Mouse (Mus musculus) heart, embryonic 10.5 days (tissue): ENCODE data around the gene Fam83g. TPM values are rescaled to one million over a fixed set of nuclear protein-coding genes. Genes with fewer than 3 reads are reported as not detected.

Experiments
- DNase-seq: peaks from one replicate; pipeline ENCODE4 v3.0.0-alpha.2; 2017; ENCODE audit warnings: low spot score
- H3K27ac ChIP-seq: fragments of 300-500 bp; sonication (generic); 2 replicates; pipeline ENCODE4 v1.5.1; 2016; ENCODE audit warnings: mild to moderate bottlenecking
- H3K27me3 ChIP-seq: fragments of 300-500 bp; sonication (generic); 2 replicates; pipeline ENCODE4 v1.6.1; 2016; ENCODE audit warnings: mild to moderate bottlenecking; ENCODE audit not compliant: poor library complexity, insufficient read depth, severe bottlenecking
- H3K36me3 ChIP-seq: fragments of 300-500 bp; sonication (generic); 2 replicates; pipeline ENCODE4 v1.6.1; 2016; ENCODE audit warnings: mild to moderate bottlenecking, moderate library complexity
- H3K4me1 ChIP-seq: fragments of 300-500 bp; sonication (generic); 2 replicates; pipeline ENCODE4 v1.6.1; 2016; ENCODE audit warnings: mild to moderate bottlenecking
- H3K4me3 ChIP-seq: fragments of 300-500 bp; sonication (generic); 2 replicates; pipeline ENCODE4 v1.5.1; 2016; ENCODE audit warnings: mild to moderate bottlenecking, moderate library complexity
- H3K9me3 ChIP-seq: fragments of 300-500 bp; sonication (generic); 2 replicates; pipeline ENCODE4 v1.6.1; 2016; ENCODE audit warnings: mild to moderate bottlenecking, moderate library complexity
- WGBS: fragments of 180-500 bp; shearing (Covaris S2); methylation state at CpG from one replicate; pipeline ENCODE4 v1.1.7; 2016; 5-methylcytosine and 5-hydroxymethylcytosine counted together
- polyA plus RNA-seq: library from polyadenylated mRNA; unstranded; fragments of >200 nt; fragmentation: Nextera tagmentation; extraction: Ambion mirVana; gene quantifications from 2 replicates; pipeline ENCODE4 v1.2.1, GENCODE M21; 2016

The Fam83g gene
- polyA plus RNA-seq, 1 experiment from 2014 or later, result 3.2 TPM

DNA sequence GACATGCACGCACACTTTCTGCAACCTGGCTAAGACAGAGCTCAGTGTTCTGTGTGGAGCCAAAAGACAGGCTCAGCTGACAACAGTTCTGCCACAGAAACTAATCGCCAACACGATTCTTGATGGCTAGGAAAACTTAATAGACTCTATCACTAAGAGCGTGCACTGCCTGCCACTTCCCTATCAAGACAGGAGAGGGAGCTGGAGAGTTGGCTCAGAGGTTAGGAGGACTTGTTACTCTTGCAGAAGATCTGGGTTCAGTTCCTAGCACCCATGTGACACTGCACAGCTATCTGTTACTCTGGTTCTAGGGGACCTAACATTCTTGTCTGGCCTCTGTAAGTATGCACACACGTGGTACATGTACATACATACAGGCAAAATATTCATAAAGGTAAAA, 67.7 kb downstream of the Fam83g start:
- no peaks in the 10 kb centered on the region for H3K27me3 ChIP-seq
- WGBS, result 83% methylated on average over 5 of the region's 5 CpGs
- no peak for DNase-seq
- H3K4me1 ChIP-seq, result no peaks in the 10 kb centered on the region
- H3K4me3 ChIP-seq, result no peak overlapping the region
- no peak overlapping the region for H3K27ac ChIP-seq
- H3K9me3 ChIP-seq, result no peaks in the 10 kb centered on the region
- peaks cover 81% of the 10 kb centered on the region for H3K36me3 ChIP-seq

DNA sequence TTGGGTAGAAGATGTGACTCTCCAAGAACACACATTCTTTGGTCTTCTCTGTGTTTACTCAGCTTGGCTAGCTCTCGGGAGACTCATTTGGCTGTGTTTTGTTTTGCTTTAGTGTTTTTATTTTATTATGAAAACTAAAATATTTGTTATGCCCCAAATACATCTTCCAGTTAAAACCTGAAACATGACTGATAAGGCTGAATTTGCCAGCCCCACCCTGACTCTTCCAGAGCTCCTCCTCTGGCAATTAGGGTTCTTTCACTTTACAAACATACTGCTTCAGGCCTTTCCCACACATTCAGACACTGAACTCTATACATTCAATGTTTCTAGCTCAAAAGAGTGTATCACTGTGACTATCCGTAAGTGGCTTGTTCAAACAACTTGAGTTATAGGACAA, 73.3 kb downstream of the Fam83g start:
- 80% methylated on average over 2 of the region's 2 CpGs for WGBS
- H3K36me3 ChIP-seq, result peaks cover 42% of the 10 kb centered on the region
- DNase-seq, result no peak

More for the DNA sequence above, 73.3 kb downstream of the Fam83g start:
- peaks cover 7% of the 10 kb centered on the region; the same call in 1 of the 2 replicates for H3K4me1 ChIP-seq
- no peaks in the 10 kb centered on the region for H3K27me3 ChIP-seq
- no peak overlapping the region for H3K4me3 ChIP-seq
- no peak overlapping the region for H3K27ac ChIP-seq
- H3K9me3 ChIP-seq, result no peaks in the 10 kb centered on the region

Other genes starting within 250 kb of the Fam83g start
- 0.10 and 0.77 TPM in 2 replicates for gene Rnf112, start 230.0 kb upstream of the Fam83g start, polyA plus RNA-seq
- gene Mfap4, start 198.7 kb upstream of the Fam83g start, polyA plus RNA-seq, result 22.7 and 67.8 TPM in 2 replicates
- 42.7 and 49.1 TPM in 2 replicates for gene Mapk7, start 189.7 kb upstream of the Fam83g start, polyA plus RNA-seq
- 14.5 and 21.5 TPM in 2 replicates for gene B9d1, start 178.9 kb upstream of the Fam83g start, polyA plus RNA-seq
- gene Epn2, start 104.4 kb upstream of the Fam83g start, polyA plus RNA-seq, result 22.8 and 22.9 TPM in 2 replicates
- 10.2 and 11.8 TPM in 2 replicates for gene Grap, start 30.8 kb upstream of the Fam83g start, polyA plus RNA-seq
- gene Slc5a10, start 36.7 kb downstream of the Fam83g start, polyA plus RNA-seq, result 0.07 TPM in 1 of 2 replicates, not detected in the other
- 19.8 and 24.8 TPM in 2 replicates for gene Prpsap2, start 78.0 kb downstream of the Fam83g start, polyA plus RNA-seq
- gene Ulk2, start 171.0 kb downstream of the Fam83g start, polyA plus RNA-seq, result 9.8 and 11.5 TPM in 2 replicates
- 17.3 and 17.9 TPM in 2 replicates for gene Akap10, start 246.2 kb downstream of the Fam83g start, polyA plus RNA-seq